Mouse (Mus musculus) layer of hippocampus, adult 2 months (tissue): ENCODE data around the gene Utp11. TPM values are rescaled to one million over a fixed set of nuclear protein-coding genes. Genes with fewer than 3 reads are reported as not detected.

Experiments used
- DNase-seq, 2 experiments: peaks; one replicate each; pipeline ENCODE4 v3.0.0; 2022; ENCODE audit warnings: low spot score in 2 of 2
- H3K27ac ChIP-seq: fragments of 200-600 bp; 2 replicates; pipeline ENCODE4 v1.8.1; 2022
- H3K4me3 ChIP-seq: fragments of 200-600 bp; 2 replicates; pipeline ENCODE4 v1.8.1; 2022; ENCODE audit warnings: mild to moderate bottlenecking
- CTCF ChIP-seq: fragments of 200-600 bp; conservative IDR thresholded peaks from 2 replicates; pipeline ENCODE4 v1.8.1; 2022; ENCODE audit warnings: antibody characterized with exemption, mild to moderate bottlenecking, moderate library complexity
- total RNA-seq, 2 experiments: library from RNA; stranded (reverse); gene quantifications; 2 replicates each; pipeline ENCODE4 v1.2.3; 2021

Gene Utp11
- total RNA-seq, 2 experiments from 2014 or later, result 16.6 to 18.6 TPM

DNA sequence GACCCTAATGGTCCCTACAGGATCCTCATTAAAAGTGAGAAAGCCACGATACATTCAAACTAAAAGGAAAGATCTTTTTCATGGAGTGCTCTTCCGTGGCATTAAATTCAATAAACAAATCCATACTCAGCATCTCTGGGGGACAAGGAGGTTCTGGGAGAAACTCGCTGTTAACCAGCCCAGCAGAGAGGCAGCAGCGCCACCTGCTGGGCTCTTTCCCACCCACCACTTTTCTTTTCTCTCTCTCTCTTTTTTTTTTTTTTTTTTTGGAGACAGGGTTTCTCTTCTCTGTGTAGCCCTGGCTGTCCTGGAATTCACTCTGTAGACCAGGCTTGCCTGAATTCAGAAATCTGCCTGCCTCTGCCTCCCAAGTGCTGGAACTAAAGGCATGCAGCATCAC lies 18.4 kb downstream of the Utp11 start:
- DNase-seq, result peak in 1 of 2 experiments; percentile 69
- Histone ChIP-seq H3K27ac (no peak overlapping the region), H3K4me3 (no peak overlapping the region)
- peak; percentile 92 for TF ChIP-seq CTCF

GRCm38 (mm10) chr4:124674334-124675032 lies 18.9 kb downstream of the Utp11 start:
- no peak for DNase-seq
- TF ChIP-seq CTCF, result no peak
- no peak overlapping the region for H3K4me3 ChIP-seq
- no peak overlapping the region for H3K27ac ChIP-seq

- peak overlapping the region; percentile 43 for H3K4me3 ChIP-seq
- peak overlapping the region; percentile 39; the same call in 1 of the 2 replicates for H3K27ac ChIP-seq
- peak; percentile 27 for TF ChIP-seq CTCF
- peak in 1 of 2 experiments; percentile 51 for DNase-seq
Observed at GRCm38 (mm10) chr4:124672347-124673320, 20.8 kb downstream of the Utp11 start.

DNA sequence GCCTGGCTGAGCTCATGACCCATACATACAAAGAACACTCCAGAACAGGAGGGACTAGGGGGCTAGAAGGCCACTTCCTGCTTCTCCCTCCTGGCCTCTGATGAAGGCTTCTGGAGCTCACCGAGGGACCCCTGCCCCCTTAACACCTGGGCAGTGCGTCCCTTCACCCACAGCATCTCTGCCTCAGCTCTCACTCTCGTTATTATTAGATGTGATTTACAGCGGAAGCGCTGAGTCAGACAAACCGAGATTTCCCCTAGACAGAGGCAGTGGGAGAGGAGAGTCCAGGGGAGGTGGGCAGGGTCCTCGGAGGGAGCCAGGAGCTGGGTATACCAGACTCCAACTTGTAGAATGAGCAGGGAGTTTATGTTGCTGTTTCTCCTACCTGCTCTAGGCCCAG lies 21.8 kb downstream of the Utp11 start:
- H3K27ac ChIP-seq, result no peak overlapping the region
- no peak for TF ChIP-seq CTCF
- DNase-seq, result no peak

DNA sequence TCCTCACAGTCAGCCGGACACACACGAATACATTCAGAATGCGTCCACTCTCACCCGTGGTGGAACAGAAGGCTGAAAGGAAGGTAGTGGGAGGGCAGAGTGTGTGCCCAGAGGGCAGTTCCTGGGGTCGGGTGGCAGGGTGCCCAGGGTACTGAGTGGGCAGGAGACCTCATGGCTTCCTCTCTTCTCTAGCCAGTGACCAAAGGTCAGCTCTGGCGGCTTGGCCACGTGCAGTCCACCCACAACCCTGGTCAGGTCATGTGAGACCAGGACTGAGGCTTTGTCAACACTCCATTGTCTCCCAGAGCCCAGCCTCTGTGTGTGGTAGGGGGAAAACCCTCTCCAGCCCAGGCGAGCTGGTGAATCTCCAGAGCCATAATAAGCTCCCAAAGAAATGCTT lies 23.2 kb downstream of the Utp11 start:
- no peak for DNase-seq
- no peak overlapping the region for H3K27ac ChIP-seq
- no peak overlapping the region for H3K4me3 ChIP-seq
- TF ChIP-seq CTCF, result no peak

More for the DNA sequence above, 21.8 kb downstream of the Utp11 start:
- no peak overlapping the region for H3K4me3 ChIP-seq

- H3K27ac ChIP-seq, result peak overlapping the region; percentile 46; the same call in 1 of the 2 replicates
- DNase-seq, result no peak
- no peak for TF ChIP-seq CTCF
- no peak overlapping the region for H3K4me3 ChIP-seq
Observed at GRCm38 (mm10) chr4:124668078-124668477, 25.3 kb downstream of the Utp11 start.

GRCm38 (mm10) chr4:124667476-124668033 lies 25.8 kb downstream of the Utp11 start:
- peak overlapping the region; percentile 46; the same call in 1 of the 2 replicates for H3K27ac ChIP-seq
- no peak for DNase-seq
- no peak overlapping the region for H3K4me3 ChIP-seq
- TF ChIP-seq CTCF, result no peak

GRCm38 (mm10) chr4:124664604-124665003 lies 28.8 kb downstream of the Utp11 start:
- Histone ChIP-seq H3K4me3 (no peak overlapping the region), H3K27ac (no peak overlapping the region)
- no peak for DNase-seq
- no peak for TF ChIP-seq CTCF

DNA sequence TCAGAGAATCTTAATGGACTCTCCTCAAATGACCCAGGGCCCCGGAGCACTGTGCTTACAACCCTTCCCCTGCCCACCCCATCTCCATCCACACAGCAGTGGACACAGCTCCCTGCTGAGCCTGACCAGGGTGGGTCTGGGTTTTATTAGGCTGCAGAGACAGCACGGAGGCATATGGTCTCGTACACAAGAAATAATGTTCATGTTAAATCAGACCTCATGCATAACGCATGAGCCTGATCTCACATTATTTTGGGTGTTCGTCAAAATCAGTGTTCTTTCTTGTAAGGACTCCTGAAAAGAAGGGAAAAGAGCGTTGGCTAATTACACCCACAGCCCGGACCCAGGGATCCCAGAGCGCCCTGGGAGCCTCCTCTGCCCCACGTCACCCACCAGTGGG lies 29.2 kb downstream of the Utp11 start:
- DNase-seq, result no peak
- Histone ChIP-seq H3K4me3 (no peak overlapping the region), H3K27ac (no peak overlapping the region)
- no peak for TF ChIP-seq CTCF

GRCm38 (mm10) chr4:124663034-124663433 lies 30.4 kb downstream of the Utp11 start:
- TF ChIP-seq CTCF, result peak; percentile 68
- Histone ChIP-seq H3K27ac (no peak overlapping the region), H3K4me3 (no peak overlapping the region)
- no peak for DNase-seq

- H3K27ac ChIP-seq, result no peak overlapping the region
- no peak for DNase-seq
- no peak for TF ChIP-seq CTCF
- peak overlapping the region; percentile 54; the same call in 1 of the 2 replicates for H3K4me3 ChIP-seq
Observed at GRCm38 (mm10) chr4:124660603-124661002, 32.8 kb downstream of the Utp11 start.

- H3K4me3 ChIP-seq, result peak overlapping the region; percentile 54
- DNase-seq, result no peak
- H3K27ac ChIP-seq, result peak overlapping the region; percentile 49
- no peak for TF ChIP-seq CTCF
Observed at GRCm38 (mm10) chr4:124659251-124660217, 33.9 kb downstream of the Utp11 start.
